19 mouse cellular contexts compared by ENCODE assay signal in the genomic region with DNA sequence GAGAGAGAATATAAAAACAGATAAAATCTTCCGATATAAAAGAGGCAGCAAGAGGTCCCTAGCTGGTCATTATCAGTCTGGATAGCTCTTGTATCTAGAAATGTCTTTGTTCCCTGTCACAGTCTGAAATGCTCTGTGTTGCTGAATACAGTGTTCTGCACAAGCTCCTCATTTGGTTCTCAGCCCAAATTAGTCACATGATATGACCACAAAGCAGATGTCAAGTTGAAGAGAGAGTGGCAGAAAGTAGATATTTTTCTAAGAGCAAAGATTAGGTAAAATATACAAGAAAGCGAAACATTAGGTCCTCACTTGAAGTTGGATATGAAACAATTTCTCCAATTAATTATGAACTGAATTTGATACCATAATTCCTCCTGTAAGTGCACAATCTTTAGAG.
DNase-seq lines count a peak whose midpoint lies in the region; ATAC-seq lines count a peak whose summit lies in the region.
"Had no signal": no experiment of that assay in that cellular context is flagged by ENCODE, and none has a peak within 500 bp of the region (broad histone marks: within the 10 kb centered on the region; RNA-seq: fewer than 3 reads in every experiment).

No protein-coding gene starts in this region.

- H3K36me3 ChIP-seq in forebrain, embryonic 14.5 days (ENCODE audit: control insufficient read depth, insufficient read depth, low read length), result no peaks in the 10 kb centered on the region
- no peaks in the 10 kb centered on the region for H3K36me3 ChIP-seq in forebrain, embryonic 16.5 days (ENCODE audit: control insufficient read depth, insufficient read depth)
- H3K36me3 ChIP-seq in stomach, embryonic 16.5 days (ENCODE audit: control insufficient read depth, insufficient read depth, low read length), result no peaks in the 10 kb centered on the region
- no peaks in the 10 kb centered on the region for H3K36me3 ChIP-seq in hindbrain, embryonic 12.5 days
- no peaks in the 10 kb centered on the region for H3K36me3 ChIP-seq in neural tube, embryonic 15.5 days
- H3K36me3 ChIP-seq: embryonic facial prominence, embryonic 10.5 days; forebrain, embryonic 15.5 days; heart, embryonic 13.5 days; limb, embryonic 12.5 days; midbrain, embryonic 12.5 days had no signal

- no peak overlapping the region for H3K27ac ChIP-seq in forebrain, embryonic 14.5 days (ENCODE audit: low read depth, low read length)
- no peak overlapping the region for H3K27ac ChIP-seq in forebrain, embryonic 16.5 days (ENCODE audit: low read length)
- peak overlapping the region; percentile 78 for H3K27ac ChIP-seq in stomach, embryonic 16.5 days (ENCODE audit: low read length)
- no peak overlapping the region for H3K27ac ChIP-seq in hindbrain, embryonic 12.5 days
- no peak overlapping the region for H3K27ac ChIP-seq in neural tube, embryonic 15.5 days (replicated peaks)
- H3K27ac ChIP-seq: embryonic facial prominence, embryonic 10.5 days; forebrain, embryonic 15.5 days; heart, embryonic 13.5 days; hindbrain, postnatal 0 days; limb, embryonic 12.5 days; liver, embryonic 14.5 days; midbrain, embryonic 12.5 days had no signal

- ATAC-seq in forebrain, embryonic 14.5 days, result no peak
- no peak for ATAC-seq in forebrain, embryonic 16.5 days
- ATAC-seq in stomach, embryonic 16.5 days (ENCODE audit: insufficient read depth, low FRiP score), result no peak
- no peak for ATAC-seq in hindbrain, embryonic 12.5 days (ENCODE audit: low FRiP score)
- no peak for ATAC-seq in neural tube, embryonic 15.5 days (ENCODE audit: low FRiP score)
- ATAC-seq: forebrain, embryonic 15.5 days; hindbrain, postnatal 0 days had no signal

- H3K27me3 ChIP-seq in forebrain, embryonic 14.5 days (replicated peaks; ENCODE audit: control insufficient read depth, insufficient read depth, low read length), result no peaks in the 10 kb centered on the region
- no peaks in the 10 kb centered on the region for H3K27me3 ChIP-seq in forebrain, embryonic 16.5 days (replicated peaks; ENCODE audit: control insufficient read depth, insufficient read depth, low read length)
- no peaks in the 10 kb centered on the region for H3K27me3 ChIP-seq in stomach, embryonic 16.5 days (ENCODE audit: control insufficient read depth, insufficient read depth, low read length)
- H3K27me3 ChIP-seq in hindbrain, embryonic 12.5 days, result no peaks in the 10 kb centered on the region
- H3K27me3 ChIP-seq in neural tube, embryonic 15.5 days (replicated peaks), result no peaks in the 10 kb centered on the region
- H3K27me3 ChIP-seq: forebrain, embryonic 15.5 days; heart, embryonic 13.5 days; limb, embryonic 12.5 days; midbrain, embryonic 12.5 days had no signal

- DNase-seq in forebrain, embryonic 14.5 days (ENCODE audit: low spot score), result peak; percentile 22
- DNase-seq in layer of hippocampus, adult 11-12 months (ENCODE audit: low spot score), result peak; percentile 24
- DNase-seq in layer of hippocampus, postnatal 36 days, result no peak
- DNase-seq in brain, adult 2 months (ENCODE audit: low read depth, low spot score), result peak; percentile 11
- DNase-seq: adrenal gland, adult 8-10 months; cerebellum, adult 18-20 months; cerebellum, postnatal 36 days; heart, postnatal 36 days had no signal

- H3K9ac ChIP-seq in forebrain, embryonic 14.5 days (ENCODE audit: low read length), result no peak overlapping the region
- no peak overlapping the region for H3K9ac ChIP-seq in forebrain, embryonic 16.5 days (replicated peaks; ENCODE audit: low read depth, low read length)
- no peak overlapping the region for H3K9ac ChIP-seq in stomach, embryonic 16.5 days (ENCODE audit: low read length)
- H3K9ac ChIP-seq in hindbrain, embryonic 12.5 days, result no peak overlapping the region
- no peak overlapping the region for H3K9ac ChIP-seq in neural tube, embryonic 15.5 days (replicated peaks)
- H3K9ac ChIP-seq: forebrain, embryonic 15.5 days; heart, embryonic 13.5 days; limb, embryonic 12.5 days; liver, embryonic 14.5 days; midbrain, embryonic 12.5 days had no signal

- H3K4me3 ChIP-seq in forebrain, embryonic 14.5 days (ENCODE audit: low read depth, low read length), result no peak overlapping the region
- H3K4me3 ChIP-seq in forebrain, embryonic 16.5 days (replicated peaks; ENCODE audit: low read length), result no peak overlapping the region
- no peak overlapping the region for H3K4me3 ChIP-seq in stomach, embryonic 16.5 days (replicated peaks; ENCODE audit: low read length)
- H3K4me3 ChIP-seq in hindbrain, embryonic 12.5 days, result no peak overlapping the region
- no peak overlapping the region for H3K4me3 ChIP-seq in neural tube, embryonic 15.5 days (replicated peaks)
- H3K4me3 ChIP-seq: embryonic facial prominence, embryonic 10.5 days; forebrain, embryonic 15.5 days; heart, embryonic 13.5 days; limb, embryonic 12.5 days; midbrain, embryonic 12.5 days had no signal

- H3K4me1 ChIP-seq in forebrain, embryonic 14.5 days (ENCODE audit: control insufficient read depth, insufficient read depth, low read length), result no peaks in the 10 kb centered on the region
- peaks cover 2% of the 10 kb centered on the region; the same call in 1 of the 2 replicates for H3K4me1 ChIP-seq in forebrain, embryonic 16.5 days (replicated peaks; ENCODE audit: control insufficient read depth, insufficient read depth, low read length)
- H3K4me1 ChIP-seq in stomach, embryonic 16.5 days (ENCODE audit: control insufficient read depth, insufficient read depth, low read length), result no peaks in the 10 kb centered on the region; the same call in 1 of the 2 replicates
- H3K4me1 ChIP-seq in hindbrain, embryonic 12.5 days, result no peaks in the 10 kb centered on the region
- no peaks in the 10 kb centered on the region for H3K4me1 ChIP-seq in neural tube, embryonic 15.5 days
- H3K4me1 ChIP-seq: embryonic facial prominence, embryonic 10.5 days; forebrain, embryonic 15.5 days; limb, embryonic 12.5 days; midbrain, embryonic 12.5 days had no signal

- no peak overlapping the region for H3K4me2 ChIP-seq in forebrain, embryonic 14.5 days (ENCODE audit: low read length)
- no peak overlapping the region for H3K4me2 ChIP-seq in forebrain, embryonic 16.5 days (ENCODE audit: low read length)
- H3K4me2 ChIP-seq in stomach, embryonic 16.5 days (ENCODE audit: low read depth, low read length), result no peak overlapping the region
- no peak overlapping the region for H3K4me2 ChIP-seq in hindbrain, embryonic 12.5 days (replicated peaks)
- no peak overlapping the region for H3K4me2 ChIP-seq in neural tube, embryonic 15.5 days
- H3K4me2 ChIP-seq: forebrain, embryonic 15.5 days; heart, embryonic 13.5 days; limb, embryonic 12.5 days; midbrain, embryonic 12.5 days had no signal

- H3K9me3 ChIP-seq in forebrain, embryonic 14.5 days (replicated peaks; ENCODE audit: control insufficient read depth, low read length), result no peaks in the 10 kb centered on the region
- no peaks in the 10 kb centered on the region for H3K9me3 ChIP-seq in forebrain, embryonic 16.5 days (ENCODE audit: control insufficient read depth, low read length)
- no peaks in the 10 kb centered on the region for H3K9me3 ChIP-seq in stomach, embryonic 16.5 days (replicated peaks; ENCODE audit: control insufficient read depth, low read length)
- no peaks in the 10 kb centered on the region for H3K9me3 ChIP-seq in hindbrain, embryonic 12.5 days (replicated peaks)
- no peaks in the 10 kb centered on the region for H3K9me3 ChIP-seq in neural tube, embryonic 15.5 days (replicated peaks)
- H3K9me3 ChIP-seq: embryonic facial prominence, embryonic 10.5 days; forebrain, embryonic 15.5 days; heart, embryonic 13.5 days; limb, embryonic 12.5 days; midbrain, embryonic 12.5 days had no signal

- 90% methylated on average over 2 of the region's 2 CpGs for WGBS in forebrain, embryonic 14.5 days
- 90% methylated on average over 2 of the region's 2 CpGs for WGBS in forebrain, embryonic 16.5 days
- 73% methylated on average over 2 of the region's 2 CpGs for WGBS in stomach, embryonic 16.5 days
- 92% methylated on average over 2 of the region's 2 CpGs for WGBS in hindbrain, embryonic 12.5 days
- 79% methylated on average over 2 of the region's 2 CpGs for WGBS in neural tube, embryonic 15.5 days

Comparison
In these comparisons a context has a peak if more than half of its experiments do, and no peak if none do; other contexts are left out.
1. DNase-seq: peak in forebrain, embryonic 14.5 days (single experiment), layer of hippocampus, adult 11-12 months (single experiment) and brain, adult 2 months (single experiment); none in layer of hippocampus, postnatal 36 days (0 of 2).